Mouse (Mus musculus) ES-Bruce4 (cell line): ENCODE data around the gene Ttc13. TPM values are rescaled to one million over a fixed set of nuclear protein-coding genes. Genes with fewer than 3 reads are reported as not detected.

ENCODE experiments used
- H3K27ac ChIP-seq: 2 replicates; pipeline ENCODE4 v1.5.1; 2012; ENCODE audit warnings: low read length, inconsistent platforms; ENCODE audit not compliant: insufficient read depth
- H3K27me3 ChIP-seq: 2 replicates; pipeline ENCODE4 v1.6.1; 2012; ENCODE audit warnings: mild to moderate bottlenecking, low read length, inconsistent platforms; ENCODE audit not compliant: control insufficient read depth, poor library complexity, insufficient read depth, severe bottlenecking
- H3K36me3 ChIP-seq: 2 replicates; pipeline ENCODE4 v1.6.1; 2012; ENCODE audit warnings: inconsistent platforms, mild to moderate bottlenecking, low read length, moderate library complexity; ENCODE audit not compliant: control insufficient read depth, poor library complexity, insufficient read depth, severe bottlenecking
- H3K4me1 ChIP-seq: one replicate; pipeline ENCODE4 v1.8.1; 2011; ENCODE audit warnings: low read length; ENCODE audit not compliant: control insufficient read depth, insufficient read depth
- H3K4me3 ChIP-seq: 2 replicates; pipeline ENCODE4 v1.5.1; 2011; ENCODE audit warnings: low read depth, mild to moderate bottlenecking, low read length
- H3K9ac ChIP-seq: 2 replicates; pipeline ENCODE4 v1.6.1; 2012; ENCODE audit warnings: low read depth, mild to moderate bottlenecking, inconsistent platforms; ENCODE audit not compliant: poor library complexity, severe bottlenecking
- H3K9me3 ChIP-seq: replicated peaks from 2 replicates; pipeline ENCODE4 v1.6.1; 2012; ENCODE audit warnings: mild to moderate bottlenecking, low read length, inconsistent platforms; ENCODE audit not compliant: control insufficient read depth, poor library complexity, insufficient read depth, severe bottlenecking
- CTCF ChIP-seq: IDR thresholded peaks from one replicate; pipeline ENCODE4 v1.8.1; 2011; ENCODE audit warnings: low read depth, low read length
- EP300 ChIP-seq: IDR thresholded peaks from 2 replicates; pipeline ENCODE4 v1.6.1; 2011; ENCODE audit warnings: low read depth, low read length; ENCODE audit not compliant: insufficient read depth
- POLR2A ChIP-seq: IDR thresholded peaks from one replicate; pipeline ENCODE4 v1.8.1; 2011; ENCODE audit warnings: low read length; ENCODE audit not compliant: insufficient read depth
- polyA plus RNA-seq: library from polyadenylated mRNA; stranded (reverse); fragments of >200 nt; gene quantifications from 2 replicates; pipeline ENCODE4 v1.2.4, GENCODE M21; 2011; ENCODE audit warnings: low read depth; ENCODE audit not compliant: missing spikeins, insufficient read depth, insufficient read length

Gene Ttc13
- polyA plus RNA-seq, 1 experiment: 57.1 TPM

DNA sequence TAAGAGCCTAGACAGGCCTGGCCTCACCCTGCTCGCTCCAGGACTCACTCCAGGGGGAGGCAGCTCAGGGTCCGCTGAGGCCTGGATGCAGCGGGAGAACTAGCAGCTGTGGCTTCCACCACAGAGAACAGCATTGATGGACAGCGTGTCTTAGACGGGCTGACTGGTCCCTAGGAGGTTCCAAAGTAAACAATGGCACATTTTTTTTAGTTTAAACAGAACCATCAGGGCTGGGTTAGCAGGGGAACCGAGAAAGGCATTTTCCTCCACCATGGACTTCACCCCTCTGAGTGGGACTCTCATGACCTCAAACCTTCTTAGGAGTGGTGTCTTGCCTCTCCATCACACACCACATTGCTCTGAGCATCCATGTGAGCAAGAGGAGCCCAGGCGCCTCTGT is 89.8 kb downstream of the Ttc13 start:
- no peaks in the 10 kb centered on the region for H3K36me3 ChIP-seq
- TF ChIP-seq EP300: no peak
- no peak for TF ChIP-seq POLR2A
- no peak for TF ChIP-seq CTCF
- no peak overlapping the region for H3K4me3 ChIP-seq
- H3K27ac ChIP-seq: no peak overlapping the region
- no peaks in the 10 kb centered on the region for H3K27me3 ChIP-seq
- peaks cover 5% of the 10 kb centered on the region for H3K4me1 ChIP-seq
- no peak overlapping the region for H3K9ac ChIP-seq
- H3K9me3 ChIP-seq: no peaks in the 10 kb centered on the region

- H3K9ac ChIP-seq: no peak overlapping the region
- H3K4me3 ChIP-seq: no peak overlapping the region
- H3K27ac ChIP-seq: no peak overlapping the region
- H3K9me3 ChIP-seq: no peaks in the 10 kb centered on the region
- peaks cover 4% of the 10 kb centered on the region for H3K4me1 ChIP-seq
- H3K36me3 ChIP-seq: no peaks in the 10 kb centered on the region
- H3K27me3 ChIP-seq: no peaks in the 10 kb centered on the region
- TF ChIP-seq CTCF (no peak), POLR2A (no peak), EP300 (no peak)
Measured at GRCm38 (mm10) chr8:124630891-124631290, 90.9 kb downstream of the Ttc13 start.

- Histone ChIP-seq H3K9ac (no peak overlapping the region), H3K9me3 (no peaks in the 10 kb centered on the region), H3K27ac (no peak overlapping the region), H3K36me3 (no peaks in the 10 kb centered on the region), H3K4me3 (no peak overlapping the region), H3K27me3 (no peaks in the 10 kb centered on the region), H3K4me1 (peaks cover 2% of the 10 kb centered on the region)
- no peak for TF ChIP-seq POLR2A
Measured at GRCm38 (mm10) chr8:124630489-124630888, 91.3 kb downstream of the Ttc13 start.

- no peak for TF ChIP-seq POLR2A
- Histone ChIP-seq H3K9ac (no peak overlapping the region), H3K27ac (no peak overlapping the region), H3K4me1 (no peaks in the 10 kb centered on the region), H3K4me3 (no peak overlapping the region), H3K9me3 (no peaks in the 10 kb centered on the region), H3K36me3 (no peaks in the 10 kb centered on the region), H3K27me3 (no peaks in the 10 kb centered on the region)
Measured at GRCm38 (mm10) chr8:124626251-124626650, 95.5 kb downstream of the Ttc13 start.

Other genes with a start within 250 kb of the Ttc13 start
- 21.5 and 22.1 TPM in 2 replicates for gene Cog2, start 201.2 kb downstream of the Ttc13 start, polyA plus RNA-seq
- not detected in 2 replicates for gene Agt, start 152.3 kb downstream of the Ttc13 start, polyA plus RNA-seq
- gene Capn9, start 145.9 kb downstream of the Ttc13 start, polyA plus RNA-seq: not detected in 2 replicates
- gene 2310022B05Rik, start 58.6 kb downstream of the Ttc13 start, polyA plus RNA-seq: 25.9 and 31.4 TPM in 2 replicates
- 25.4 and 28.8 TPM in 2 replicates for gene Arv1, start 156 bp upstream of the Ttc13 start, polyA plus RNA-seq
- gene Fam89a, start 29.8 kb upstream of the Ttc13 start, polyA plus RNA-seq: 6.9 and 8.0 TPM in 2 replicates
- 9.1 and 9.4 TPM in 2 replicates for gene Trim67, start 71.1 kb upstream of the Ttc13 start, polyA plus RNA-seq
- 96.0 and 113 TPM in 2 replicates for gene Gnpat, start 141.1 kb upstream of the Ttc13 start, polyA plus RNA-seq
- 93.0 and 93.6 TPM in 2 replicates for gene 2810004N23Rik, start 141.1 kb upstream of the Ttc13 start, polyA plus RNA-seq
- 10.1 and 10.9 TPM in 2 replicates for gene Exoc8, start 175.7 kb upstream of the Ttc13 start, polyA plus RNA-seq
- 14.3 and 16.0 TPM in 2 replicates for gene Sprtn, start 175.9 kb upstream of the Ttc13 start, polyA plus RNA-seq
- gene Egln1, start 227.3 kb upstream of the Ttc13 start, polyA plus RNA-seq: 19.9 and 20.3 TPM in 2 replicates